Mouse (Mus musculus) heart, embryonic 12.5 days (tissue): ENCODE results near the gene Chadl. TPM values are rescaled to one million over a fixed set of nuclear protein-coding genes. Genes with fewer than 3 reads are reported as not detected.
"Not testable (repeated sequence)": the region's sequence is repeated elsewhere in the genome, so short reads cannot be mapped to it uniquely, and the experiment has no call there.

ENCODE experiments used
- ATAC-seq: fragments of 200-750 bp; cut with Nextera tagmentation; 2 replicates; pipeline ENCODE4 v1.8.0; 2017; ENCODE audit warnings: moderate TSS enrichment, moderate library complexity; ENCODE audit not compliant: insufficient number of reproducible peaks, low FRiP score
- H3K27ac ChIP-seq: fragments of 300-500 bp; sonication (generic); 2 replicates; pipeline ENCODE4 v1.5.1; 2016; ENCODE audit warnings: mild to moderate bottlenecking, moderate library complexity; ENCODE audit not compliant: poor library complexity, severe bottlenecking
- H3K27me3 ChIP-seq: fragments of 300-500 bp; sonication (generic); replicated peaks from 2 replicates; pipeline ENCODE4 v1.6.1; 2016; ENCODE audit warnings: mild to moderate bottlenecking, moderate library complexity
- H3K36me3 ChIP-seq: fragments of 300-500 bp; sonication (generic); 2 replicates; pipeline ENCODE4 v1.6.1; 2016; ENCODE audit warnings: mild to moderate bottlenecking, moderate library complexity
- H3K4me1 ChIP-seq: fragments of 300-500 bp; sonication (generic); replicated peaks from 2 replicates; pipeline ENCODE4 v1.6.1; 2016; ENCODE audit warnings: mild to moderate bottlenecking
- H3K4me2 ChIP-seq: fragments of 300-500 bp; sonication (generic); 2 replicates; pipeline ENCODE4 v1.6.1; 2016; ENCODE audit warnings: mild to moderate bottlenecking, moderate library complexity
- H3K4me3 ChIP-seq: fragments of 300-500 bp; sonication (generic); 2 replicates; pipeline ENCODE4 v1.5.1; 2016; ENCODE audit warnings: mild to moderate bottlenecking
- H3K9ac ChIP-seq: fragments of 300-500 bp; sonication (generic); 2 replicates; pipeline ENCODE4 v1.6.1; 2016; ENCODE audit warnings: mild to moderate bottlenecking, moderate library complexity
- H3K9me3 ChIP-seq: fragments of 300-500 bp; sonication (generic); replicated peaks from 2 replicates; pipeline ENCODE4 v1.6.1; 2016; ENCODE audit warnings: mild to moderate bottlenecking, moderate library complexity
- WGBS: fragments of 180-500 bp; shearing (Covaris S2); methylation state at CpG from one replicate; pipeline ENCODE4 v1.1.7; 2016; 5-methylcytosine and 5-hydroxymethylcytosine counted together
- polyA plus RNA-seq: library from polyadenylated mRNA; unstranded; fragments of >200 nt; fragmentation: Nextera tagmentation; extraction: Ambion mirVana; gene quantifications from 2 replicates; pipeline ENCODE4 v1.2.1, GENCODE M21; 2016

Chadl gene
- polyA plus RNA-seq, 1 experiment from 2014 or later, result 0.75 TPM

- Histone ChIP-seq H3K4me3 (no peak overlapping the region), H3K27ac (no peak overlapping the region), H3K9ac (no peak overlapping the region), H3K9me3 (no peaks in the 10 kb centered on the region), H3K4me1 (no peaks in the 10 kb centered on the region), H3K27me3 (no peaks in the 10 kb centered on the region), H3K4me2 (no peak overlapping the region), H3K36me3 (peaks cover 77% of the 10 kb centered on the region)
- no peak for ATAC-seq
- WGBS, result 92% methylated on average over 5 of the region's 5 CpGs
Measured at GRCm38 (mm10) chr15:81722361-81722760, 25.3 kb upstream of the Chadl start.

- 91% methylated on average over 6 of the region's 6 CpGs for WGBS
- ATAC-seq, result no peak
- Histone ChIP-seq H3K36me3 (peaks cover 95% of the 10 kb centered on the region), H3K9ac (no peak overlapping the region), H3K27ac (no peak overlapping the region), H3K4me2 (no peak overlapping the region), H3K27me3 (no peaks in the 10 kb centered on the region), H3K4me1 (no peaks in the 10 kb centered on the region), H3K4me3 (no peak overlapping the region), H3K9me3 (no peaks in the 10 kb centered on the region)
Measured at GRCm38 (mm10) chr15:81719139-81719531, 22.0 kb upstream of the Chadl start.

GRCm38 (mm10) chr15:81718336-81719138 is 21.4 kb upstream of the Chadl start:
- no peak overlapping the region for H3K4me2 ChIP-seq
- 91% methylated on average over 9 of the region's 9 CpGs for WGBS
- ATAC-seq, result no peak

GRCm38 (mm10) chr15:81713742-81714141 is 16.7 kb upstream of the Chadl start:
- Histone ChIP-seq H3K4me3 (no peak overlapping the region), H3K9ac (no peak overlapping the region), H3K27ac (no peak overlapping the region), H3K4me2 (no peak overlapping the region), H3K27me3 (no peaks in the 10 kb centered on the region), H3K9me3 (no peaks in the 10 kb centered on the region), H3K4me1 (no peaks in the 10 kb centered on the region), H3K36me3 (peaks cover 93% of the 10 kb centered on the region)
- no peak for ATAC-seq
- 82% methylated on average over 6 of the region's 6 CpGs for WGBS

More at GRCm38 (mm10) chr15:81718336-81719138, 21.4 kb upstream of the Chadl start:
- Histone ChIP-seq H3K27ac (no peak overlapping the region), H3K4me1 (no peaks in the 10 kb centered on the region), H3K27me3 (no peaks in the 10 kb centered on the region), H3K9ac (no peak overlapping the region), H3K9me3 (no peaks in the 10 kb centered on the region), H3K36me3 (peaks cover 95% of the 10 kb centered on the region), H3K4me3 (no peak overlapping the region)

GRCm38 (mm10) chr15:81710801-81711200 is 13.7 kb upstream of the Chadl start:
- Histone ChIP-seq H3K4me3 (no peak overlapping the region), H3K9ac (no peak overlapping the region), H3K9me3 (no peaks in the 10 kb centered on the region), H3K4me1 (no peaks in the 10 kb centered on the region), H3K27me3 (no peaks in the 10 kb centered on the region), H3K36me3 (peaks cover 89% of the 10 kb centered on the region), H3K4me2 (no peak overlapping the region), H3K27ac (no peak overlapping the region)
- no peak for ATAC-seq
- 88% methylated on average over 4 of the region's 4 CpGs for WGBS

- no peak overlapping the region for H3K4me2 ChIP-seq
- WGBS, result 95% methylated on average over 1 of the region's 1 CpGs
Measured at GRCm38 (mm10) chr15:81709686-81710085, 12.6 kb upstream of the Chadl start.

GRCm38 (mm10) chr15:81708991-81709390 is 11.9 kb upstream of the Chadl start:
- no peak for ATAC-seq
- WGBS, result 93% methylated on average over 11 of the region's 11 CpGs
- Histone ChIP-seq H3K9me3 (no peaks in the 10 kb centered on the region), H3K27me3 (no peaks in the 10 kb centered on the region), H3K4me2 (no peak overlapping the region), H3K9ac (no peak overlapping the region), H3K4me3 (no peak overlapping the region), H3K27ac (no peak overlapping the region), H3K4me1 (no peaks in the 10 kb centered on the region), H3K36me3 (peaks cover 94% of the 10 kb centered on the region)

More at GRCm38 (mm10) chr15:81709686-81710085, 12.6 kb upstream of the Chadl start:
- Histone ChIP-seq H3K9me3 (no peaks in the 10 kb centered on the region), H3K27ac (no peak overlapping the region), H3K4me1 (no peaks in the 10 kb centered on the region), H3K9ac (no peak overlapping the region), H3K27me3 (no peaks in the 10 kb centered on the region), H3K36me3 (peaks cover 89% of the 10 kb centered on the region), H3K4me3 (no peak overlapping the region)
- ATAC-seq, result no peak

GRCm38 (mm10) chr15:81703094-81703489 is 6.0 kb upstream of the Chadl start:
- no peak overlapping the region for H3K27ac ChIP-seq
- H3K4me2 ChIP-seq, result no peak overlapping the region
- H3K27me3 ChIP-seq, result no peaks in the 10 kb centered on the region
- no peak for ATAC-seq
- H3K4me3 ChIP-seq, result no peak overlapping the region
- 0 out of 2 replicates have a peak, but pooled peaks cover 4% of the 10 kb centered on the region for H3K9me3 ChIP-seq
- 71% methylated on average over 3 of the region's 3 CpGs for WGBS
- H3K4me1 ChIP-seq, result no peaks in the 10 kb centered on the region
- H3K9ac ChIP-seq, result no peak overlapping the region
- H3K36me3 ChIP-seq, result peaks cover 52% of the 10 kb centered on the region

GRCm38 (mm10) chr15:81702306-81703093 is 5.4 kb upstream of the Chadl start:
- Histone ChIP-seq H3K27ac (no peak overlapping the region), H3K36me3 (peaks cover 47% of the 10 kb centered on the region)
- WGBS, result 90% methylated on average over 13 of the region's 13 CpGs

GRCm38 (mm10) chr15:81701350-81701749 is 4.3 kb upstream of the Chadl start:
- not testable (repeated sequence) for ATAC-seq
- 74% methylated on average over 4 of the region's 4 CpGs for WGBS

More at GRCm38 (mm10) chr15:81702306-81703093, 5.4 kb upstream of the Chadl start:
- H3K9ac ChIP-seq, result no peak overlapping the region
- H3K9me3 ChIP-seq, result 0 out of 2 replicates have a peak, but pooled peaks cover 4% of the 10 kb centered on the region
- no peaks in the 10 kb centered on the region for H3K4me1 ChIP-seq
- ATAC-seq, result no peak
- H3K4me2 ChIP-seq, result no peak overlapping the region
- no peaks in the 10 kb centered on the region for H3K27me3 ChIP-seq
- no peak overlapping the region for H3K4me3 ChIP-seq

GRCm38 (mm10) chr15:81700601-81701000 is 3.5 kb upstream of the Chadl start:
- whole genome bisulfite sequencing, result 59% methylated on average over 8 of the region's 8 CpGs
- H3K9ac ChIP-seq, result no peak overlapping the region
- peaks cover 31% of the 10 kb centered on the region for H3K36me3 ChIP-seq
- peaks cover 19% of the 10 kb centered on the region for H3K27me3 ChIP-seq
- no peak overlapping the region for H3K4me2 ChIP-seq
- 0 out of 2 replicates have a peak, but pooled peaks cover 3% of the 10 kb centered on the region for H3K4me1 ChIP-seq
- no peak overlapping the region for H3K27ac ChIP-seq
- no peak for ATAC-seq
- H3K4me3 ChIP-seq, result no peak overlapping the region
- H3K9me3 ChIP-seq, result 0 out of 2 replicates have a peak, but pooled peaks cover 4% of the 10 kb centered on the region

More at GRCm38 (mm10) chr15:81701350-81701749, 4.3 kb upstream of the Chadl start:
- not testable (repeated sequence) for H3K4me2 ChIP-seq, H3K9ac ChIP-seq, H3K4me1 ChIP-seq, H3K9me3 ChIP-seq, H3K4me3 ChIP-seq, H3K27ac ChIP-seq
- Histone ChIP-seq H3K36me3 (peaks cover 38% of the 10 kb centered on the region), H3K27me3 (peaks cover 11% of the 10 kb centered on the region)
